Mouse (Mus musculus): ENCODE data around the gene Rps7. TPM values are rescaled to one million over a fixed set of nuclear protein-coding genes. Genes with fewer than 3 reads are reported as not detected.
A peak's percentile ranks its signal among the peaks of the same experiment; 100 is the strongest.

The Rps7 gene
- total and polyA plus RNA-seq, 3 experiments: 300 to 2,439 (median 476) TPM

GRCm38 (mm10) chr12:28589090-28589868 is 46.5 kb downstream of the Rps7 start (continued):
- 0 out of 2 replicates have a peak, but pooled peaks have one; percentile 18 for TF ChIP-seq MAZ (IDR thresholded peaks at IDR 0.05; ENCODE audit: low read depth, low read length)

- peaks cover 0 to 8% of the 10 kb centered on the region in 2 experiments; a peak in 1 of 4 replicates for H3K4me1 ChIP-seq (ENCODE audit: control insufficient read depth in 1 of 2, insufficient read depth in 2 of 2, low read length in 2 of 2)
- no peak overlapping the region for H3K4me3 ChIP-seq (ENCODE audit: control insufficient read depth in 1 of 2, insufficient read depth in 1 of 2, low read depth in 2 of 2, low read length in 2 of 2)
- H3K9me3 ChIP-seq (replicated peaks; ENCODE audit: insufficient read depth, low read length): no peaks in the 10 kb centered on the region
- 0 out of 4 replicates have a peak, but pooled peaks cover 0 to 3% of the 10 kb centered on the region in 2 experiments for H3K36me3 ChIP-seq (ENCODE audit: control insufficient read depth in 1 of 2, insufficient read depth in 2 of 2, low read length in 2 of 2)
- H3K27ac ChIP-seq (ENCODE audit: control insufficient read depth, low read depth, low read length): no peak overlapping the region
- DNase-seq (ENCODE audit: low read depth, low spot score): no peak
- H3K79me2 ChIP-seq (ENCODE audit: control insufficient read depth, insufficient read depth, low read length, poor library complexity): no peaks in the 10 kb centered on the region
- H3K27me3 ChIP-seq (ENCODE audit: control insufficient read depth in 1 of 2, insufficient read depth in 2 of 2, low read length in 2 of 2): no peaks in the 10 kb centered on the region
- TF ChIP-seq RCOR1 (IDR thresholded peaks at IDR 0.05; ENCODE audit: low read depth, low read length): no peak
- no peak for TF ChIP-seq GATA1 (IDR thresholded peaks at IDR 0.05; ENCODE audit: low read depth, low read length)
- TF ChIP-seq POLR2A (IDR thresholded peaks at IDR 0.05; ENCODE audit: control insufficient read depth in 1 of 2, insufficient read depth in 1 of 2, low read depth in 1 of 2, low read length in 2 of 2, poor library complexity in 1 of 2): no peak
- TF ChIP-seq E2F4 (IDR thresholded peaks at IDR 0.05; ENCODE audit: borderline replicate concordance, low read depth, low read length): no peak
- no peak for TF ChIP-seq NRF1 (IDR thresholded peaks at IDR 0.05; ENCODE audit: insufficient read depth, low read depth, low read length, poor library complexity, severe bottlenecking)
- no peak for TF ChIP-seq EP300 (IDR thresholded peaks at IDR 0.05; ENCODE audit: low read depth in 1 of 2, low read length in 2 of 2)
- TF ChIP-seq MEF2A (IDR thresholded peaks at IDR 0.05; ENCODE audit: extremely low read depth, insufficient replicate concordance, low read depth, low read length, poor library complexity, severe bottlenecking): no peak
- TF ChIP-seq TBP (IDR thresholded peaks at IDR 0.05; ENCODE audit: low read depth, low read length): no peak
- TF ChIP-seq ZC3H11A (IDR thresholded peaks at IDR 0.05; ENCODE audit: low read depth, low read length): no peak
- no peak for TF ChIP-seq MAZ (IDR thresholded peaks at IDR 0.05; ENCODE audit: low read depth, low read length)
- TF ChIP-seq CTCF (IDR thresholded peaks at IDR 0.05 in 2 of 3, conservative IDR thresholded peaks at IDR 0.05 in 1 of 3; ENCODE audit: control insufficient read depth in 1 of 3, insufficient read depth in 1 of 3, low read depth in 2 of 3, low read length in 3 of 3, poor library complexity in 1 of 3, severe bottlenecking in 1 of 3): no peak
- no peak for TF ChIP-seq MYC (IDR thresholded peaks at IDR 0.05; ENCODE audit: low read depth, low read length)
- TF ChIP-seq TCF12 (IDR thresholded peaks at IDR 0.05; ENCODE audit: low read depth, low read length): no peak
- H3K9ac ChIP-seq (ENCODE audit: control insufficient read depth, low read depth, low read length, poor library complexity, severe bottlenecking): no peak overlapping the region
Observed at GRCm38 (mm10) chr12:28587949-28588348, 47.8 kb downstream of the Rps7 start.

DNA sequence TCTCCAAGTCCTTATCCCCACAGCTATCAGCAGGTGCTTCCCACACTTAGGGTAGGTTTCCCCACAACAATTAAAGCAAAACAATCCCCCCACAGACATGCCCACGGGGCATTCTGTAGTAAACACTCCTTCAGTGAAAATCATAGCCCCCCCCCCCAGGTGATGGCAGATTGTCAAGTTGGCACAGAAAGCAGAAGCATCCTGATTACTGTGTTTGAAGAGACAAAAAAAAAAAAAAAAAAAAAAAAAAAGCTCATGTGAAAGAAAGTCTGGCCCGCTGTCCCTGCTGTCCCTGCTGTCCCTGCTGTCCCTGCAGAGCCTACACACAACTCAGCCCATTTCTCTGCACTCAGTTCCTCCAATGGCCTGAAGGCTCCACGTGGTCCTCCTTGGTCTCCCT is 51.7 kb downstream of the Rps7 start:
- no peaks in the 10 kb centered on the region for H3K27me3 ChIP-seq (ENCODE audit: control insufficient read depth in 1 of 2, insufficient read depth in 2 of 2, low read length in 2 of 2)
- TF ChIP-seq SMC3 (IDR thresholded peaks at IDR 0.05; ENCODE audit: low read depth, low read length): no peak
- TF ChIP-seq GABPA (IDR thresholded peaks at IDR 0.05; ENCODE audit: low read depth, low read length): no peak
- TF ChIP-seq ZC3H11A (IDR thresholded peaks at IDR 0.05; ENCODE audit: low read depth, low read length): no peak
- no peak for TF ChIP-seq MXI1 (IDR thresholded peaks at IDR 0.05; ENCODE audit: low read depth, low read length)
- TF ChIP-seq KAT2A (conservative IDR thresholded peaks at IDR 0.05; ENCODE audit: low read depth, low read length): no peak
- TF ChIP-seq ZNF384 (IDR thresholded peaks at IDR 0.05; ENCODE audit: low read depth, low read length): peak; percentile 78
- H3K4me3 ChIP-seq (ENCODE audit: control insufficient read depth in 1 of 2, insufficient read depth in 1 of 2, low read depth in 2 of 2, low read length in 2 of 2): no peak overlapping the region
- H3K36me3 ChIP-seq (ENCODE audit: control insufficient read depth in 1 of 2, insufficient read depth in 2 of 2, low read length in 2 of 2): no peaks in the 10 kb centered on the region
- no peak for DNase-seq (ENCODE audit: low read depth, low spot score)
- H3K79me2 ChIP-seq (ENCODE audit: control insufficient read depth, insufficient read depth, low read length, poor library complexity): no peaks in the 10 kb centered on the region
- no peak overlapping the region for H3K27ac ChIP-seq (ENCODE audit: control insufficient read depth, low read depth, low read length)
- no peaks in the 10 kb centered on the region for H3K9me3 ChIP-seq (replicated peaks; ENCODE audit: insufficient read depth, low read length)
- no peak overlapping the region for H3K9ac ChIP-seq (ENCODE audit: control insufficient read depth, low read depth, low read length, poor library complexity, severe bottlenecking)
- H3K4me1 ChIP-seq (ENCODE audit: control insufficient read depth in 1 of 2, insufficient read depth in 2 of 2, low read length in 2 of 2): peaks cover 3 to 6% of the 10 kb centered on the region in 2 experiments; a peak in 3 of 4 replicates
